Mouse (Mus musculus) adrenal gland, postnatal 10 days (tissue): ENCODE results near the gene Gys1. TPM values are rescaled to one million over a fixed set of nuclear protein-coding genes. Genes with fewer than 3 reads are reported as not detected.

Source experiments
- DNase-seq: peaks from one replicate; pipeline ENCODE4 v3.0.0; 2021; ENCODE audit warnings: mixed read lengths
- total RNA-seq, 2 experiments: library from RNA; stranded (reverse); gene quantifications; 2 replicates each; pipeline ENCODE4 v1.2.3; 2021

Gene Gys1
- total RNA-seq, 2 experiments from 2014 or later: 66.7 to 92.5 TPM

DNA sequence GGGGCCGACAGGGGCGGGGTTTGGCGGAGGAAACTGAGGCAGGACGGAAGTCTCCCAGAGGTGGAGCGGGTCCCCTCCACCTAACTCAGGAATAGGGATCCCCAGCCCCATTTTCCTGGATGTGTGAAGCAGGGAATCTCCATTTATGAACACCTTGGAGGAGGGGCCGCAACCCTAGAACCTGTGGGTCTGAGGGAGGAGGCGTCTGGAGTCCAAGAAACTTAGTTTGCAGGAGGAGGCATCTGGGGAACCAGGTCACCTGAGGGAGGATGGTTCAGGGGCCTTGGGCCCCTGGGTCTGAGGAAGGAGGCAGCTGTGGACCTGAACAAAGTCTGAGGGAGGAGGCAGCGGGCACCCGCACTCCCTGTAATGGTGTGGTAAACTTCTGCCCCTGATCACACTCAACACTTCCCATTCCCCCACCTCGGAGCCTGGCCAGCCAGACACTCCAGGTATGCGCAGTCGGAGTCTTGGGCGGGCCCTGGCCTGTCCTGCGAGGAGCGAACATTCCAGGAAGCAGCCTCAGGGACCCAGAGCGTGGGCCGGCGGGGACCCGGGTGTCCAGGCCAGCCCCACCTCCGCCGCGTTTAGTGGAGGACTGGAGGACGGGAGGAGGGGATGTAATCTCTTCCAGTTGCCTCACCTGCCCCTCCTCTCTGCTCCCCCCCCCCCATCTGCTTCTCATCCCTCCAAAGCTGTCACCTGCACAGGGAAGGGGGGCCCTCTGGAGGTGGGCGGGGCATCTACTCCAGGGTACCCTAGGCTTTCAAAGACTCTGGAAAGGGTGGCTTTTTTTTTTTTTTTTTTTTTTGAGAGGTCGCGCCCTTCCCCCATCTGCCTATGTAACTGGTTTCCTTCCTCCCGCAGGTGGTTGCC is 20.5 kb upstream of the Gys1 start:
- no peak for DNase-seq

DNA sequence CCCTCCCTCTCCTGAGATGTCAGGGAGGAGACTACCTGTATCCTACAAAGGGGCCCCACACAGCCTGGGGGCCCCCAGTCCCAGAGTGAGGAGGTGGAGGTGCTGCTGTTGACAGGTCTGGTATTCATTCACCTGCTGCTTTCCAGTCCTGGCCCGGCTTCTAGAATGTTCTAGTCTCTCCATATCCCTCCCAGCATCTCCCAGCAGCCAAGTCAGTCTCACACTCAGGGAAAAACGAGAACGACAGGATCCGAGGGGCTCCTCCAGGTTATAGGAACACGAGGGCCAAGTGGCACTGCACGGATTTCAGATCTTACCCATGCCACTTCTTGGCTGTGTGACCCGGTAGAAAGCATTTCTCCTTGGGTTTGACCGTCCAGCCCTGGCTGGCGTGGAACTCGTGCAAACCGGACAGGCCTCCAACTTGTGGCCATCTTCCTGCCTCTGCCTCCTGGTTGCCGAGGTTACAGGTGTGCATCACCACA is 19.9 kb upstream of the Gys1 start:
- DNase-seq: no peak

DNA sequence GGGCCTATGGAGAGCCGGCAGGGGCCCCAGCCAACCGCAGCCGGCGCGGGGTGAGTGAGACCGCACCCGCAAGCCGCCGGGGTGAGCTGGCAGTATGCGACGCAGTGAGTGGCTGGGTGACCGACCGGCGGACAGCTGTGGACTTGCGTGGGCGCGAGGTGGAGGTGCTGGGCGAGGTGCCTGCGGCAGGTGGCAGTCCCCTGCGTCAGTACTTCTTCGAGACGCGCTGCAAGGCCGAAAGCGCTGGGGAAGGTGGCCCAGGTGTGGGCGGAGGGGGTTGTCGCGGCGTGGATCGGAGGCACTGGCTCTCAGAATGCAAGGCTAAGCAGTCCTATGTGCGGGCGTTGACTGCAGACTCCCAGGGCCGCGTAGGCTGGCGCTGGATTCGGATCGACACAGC is 19.0 kb upstream of the Gys1 start:
- no peak for DNase-seq

DNA sequence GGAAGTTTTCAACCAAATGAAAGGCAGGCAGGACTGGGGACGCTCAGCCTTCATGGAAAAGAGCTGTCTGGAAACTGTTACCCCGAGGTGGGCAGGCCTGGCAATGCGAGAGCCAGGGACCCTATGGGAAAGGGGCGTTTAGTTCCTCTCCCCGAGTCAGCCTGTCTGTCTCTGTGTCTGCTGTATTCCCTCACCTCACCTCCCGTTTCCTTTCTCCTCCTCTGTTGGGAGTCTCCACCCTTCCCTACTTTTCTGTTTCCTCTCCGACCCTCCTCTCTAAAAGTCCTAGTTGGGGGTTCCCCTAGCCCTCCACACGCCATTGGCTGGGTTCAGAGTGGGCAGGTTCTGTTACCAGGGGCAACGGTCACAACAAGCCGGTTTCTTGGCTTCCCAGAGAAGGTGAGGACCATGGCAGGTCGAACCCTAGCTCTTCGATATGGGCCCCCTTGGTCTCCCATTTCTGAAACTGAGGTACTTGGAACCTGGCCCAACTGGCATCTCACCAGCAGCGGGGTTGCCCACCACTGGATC is 16.6 kb upstream of the Gys1 start:
- DNase-seq: no peak

DNA sequence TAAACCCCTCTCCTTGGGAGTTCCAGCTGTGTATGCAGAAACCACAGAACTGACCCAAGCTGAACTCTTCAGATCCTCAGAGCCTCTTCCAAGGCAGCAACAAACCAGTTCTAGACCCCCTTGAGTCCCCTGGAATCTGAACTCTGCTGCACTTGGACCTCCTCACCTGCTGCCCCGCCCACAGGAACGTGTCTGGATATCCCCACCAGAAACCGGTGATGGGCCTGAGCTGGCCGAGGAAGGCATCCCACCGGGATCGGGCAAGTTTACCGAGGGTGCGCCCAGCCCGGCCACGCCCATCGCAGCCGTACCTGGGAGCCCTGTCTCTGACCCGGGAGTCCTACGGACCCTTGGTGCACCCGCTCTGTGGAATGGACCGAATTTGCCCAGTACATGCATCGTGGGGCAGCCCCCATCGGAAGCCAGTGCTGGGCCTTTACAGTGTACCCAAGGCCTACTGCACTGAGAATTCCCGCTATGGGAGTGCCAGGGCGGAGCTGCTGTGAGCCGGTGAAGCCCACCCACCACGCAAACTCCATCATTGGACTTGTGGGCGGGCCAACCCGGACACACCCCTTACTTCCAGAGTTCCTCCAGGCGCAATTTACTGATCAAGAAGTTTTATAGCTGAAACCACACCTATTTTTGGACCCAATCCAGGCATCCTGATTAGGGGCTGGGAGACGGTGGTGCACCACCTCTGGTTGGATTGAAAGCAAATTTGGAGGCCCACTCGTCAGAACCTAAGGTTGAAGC is 14.6 kb upstream of the Gys1 start:
- no peak for DNase-seq

DNA sequence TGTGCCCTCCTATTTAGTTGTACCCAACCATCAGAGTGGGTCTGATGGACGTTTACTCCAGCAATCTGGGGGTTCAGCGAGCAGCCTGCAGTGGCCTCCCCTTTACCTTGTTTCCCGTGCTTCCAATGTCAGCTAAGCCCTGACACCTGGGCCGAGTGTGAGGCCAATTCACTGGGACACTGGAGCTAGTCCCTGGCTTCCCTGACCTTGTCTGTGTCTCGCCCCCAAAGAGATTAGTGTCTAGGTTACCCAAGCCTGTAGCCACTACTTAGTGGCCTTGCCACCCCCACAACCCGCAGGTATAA is 14.1 kb upstream of the Gys1 start, which contains the start of gene Lhb:
TSS of gene Lhb (plus strand) at position 206 of the 305 bp plus-strand sequence.
- DNase-seq: no peak

DNA sequence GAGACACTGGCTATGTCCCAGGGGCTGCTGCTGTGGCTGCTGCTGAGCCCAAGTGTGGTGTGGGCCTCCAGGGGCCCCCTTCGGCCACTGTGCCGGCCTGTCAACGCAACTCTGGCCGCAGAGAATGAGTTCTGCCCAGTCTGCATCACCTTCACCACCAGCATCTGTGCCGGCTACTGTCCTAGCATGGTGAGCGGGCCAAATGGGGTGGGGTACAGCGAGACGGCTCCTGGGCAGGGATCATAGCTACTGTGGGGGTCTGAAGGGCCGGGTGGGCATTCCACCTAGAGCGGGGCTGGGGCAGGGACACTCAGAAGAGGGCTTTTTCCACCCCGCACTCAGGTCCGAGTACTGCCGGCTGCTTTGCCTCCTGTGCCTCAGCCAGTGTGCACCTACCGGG is 13.4 kb upstream of the Gys1 start:
- no peak for DNase-seq

DNA sequence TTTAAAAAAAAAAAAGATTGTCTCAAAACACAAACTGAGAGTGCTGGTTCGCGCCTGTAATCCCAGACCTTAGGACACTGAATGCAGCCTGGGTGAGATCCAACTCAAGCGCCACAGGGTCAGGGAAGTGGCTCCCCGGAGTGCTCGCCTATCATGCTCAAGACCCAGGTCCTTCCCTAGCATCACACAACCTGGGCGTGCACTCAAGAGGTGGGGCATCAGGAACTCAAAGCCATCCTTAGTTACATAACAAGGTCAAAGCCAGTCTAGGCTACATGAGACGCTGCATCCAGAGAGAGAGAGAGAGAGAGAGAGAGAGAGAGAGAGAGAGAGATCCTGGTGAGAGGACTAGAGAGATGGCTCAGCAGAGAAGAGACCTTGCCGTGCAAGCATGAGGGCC is 8.1 kb upstream of the Gys1 start:
- DNase-seq: no peak

DNA sequence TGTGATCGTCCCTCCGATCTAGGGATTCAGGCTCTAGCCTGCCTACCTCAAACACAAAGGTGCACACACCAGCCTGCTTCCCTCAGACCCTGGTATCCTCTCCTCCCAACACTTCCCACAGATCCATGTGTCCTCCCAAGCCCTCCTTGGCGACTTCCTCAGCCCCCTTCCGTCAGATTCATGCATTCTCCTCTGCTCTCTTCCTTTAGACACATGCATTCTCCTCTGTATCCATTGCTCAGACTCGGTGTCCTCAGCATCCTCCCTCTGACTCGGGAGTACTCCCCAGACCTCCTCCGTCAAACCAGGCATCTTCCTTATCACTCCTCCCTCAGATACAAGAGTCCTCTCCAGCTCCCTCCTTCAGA is 825 bp upstream of the Gys1 start:
- no peak for DNase-seq

DNA sequence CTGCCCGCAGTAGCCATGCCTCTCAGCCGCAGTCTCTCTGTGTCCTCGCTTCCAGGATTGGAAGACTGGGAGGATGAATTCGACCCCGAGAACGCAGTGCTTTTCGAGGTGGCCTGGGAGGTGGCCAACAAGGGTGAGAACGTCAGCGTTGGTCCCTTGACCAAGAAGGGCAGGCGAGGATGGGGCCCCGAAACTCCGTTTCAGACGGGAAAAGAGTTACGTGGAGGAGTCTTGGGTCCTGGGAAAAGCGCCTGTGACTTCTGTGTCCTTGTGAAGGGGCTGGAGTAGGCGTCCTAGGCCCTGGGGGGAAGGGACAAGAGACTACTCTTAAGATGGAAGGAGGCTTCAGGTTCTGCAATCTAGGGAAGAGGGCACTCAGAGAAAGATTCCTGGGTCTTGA is 394 bp downstream of the Gys1 start:
- DNase-seq: no peak

DNA sequence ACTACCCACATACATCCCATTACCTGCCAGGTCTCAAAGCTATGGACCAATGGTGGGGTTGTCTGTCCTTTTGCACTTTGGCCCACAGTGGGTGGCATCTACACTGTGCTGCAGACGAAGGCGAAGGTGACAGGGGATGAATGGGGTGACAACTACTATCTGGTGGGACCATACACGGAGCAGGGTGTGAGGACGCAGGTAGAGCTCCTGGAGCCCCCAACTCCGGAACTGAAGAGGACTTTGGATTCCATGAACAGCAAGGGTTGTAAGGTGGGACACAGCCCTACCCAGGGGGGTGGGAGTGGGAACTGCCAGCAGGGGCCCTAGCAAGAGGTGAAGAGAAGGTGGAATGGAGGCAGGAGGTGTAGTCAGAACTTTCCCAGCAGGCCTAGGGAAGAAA is 1.8 kb downstream of the Gys1 start:
- no peak for DNase-seq

DNA sequence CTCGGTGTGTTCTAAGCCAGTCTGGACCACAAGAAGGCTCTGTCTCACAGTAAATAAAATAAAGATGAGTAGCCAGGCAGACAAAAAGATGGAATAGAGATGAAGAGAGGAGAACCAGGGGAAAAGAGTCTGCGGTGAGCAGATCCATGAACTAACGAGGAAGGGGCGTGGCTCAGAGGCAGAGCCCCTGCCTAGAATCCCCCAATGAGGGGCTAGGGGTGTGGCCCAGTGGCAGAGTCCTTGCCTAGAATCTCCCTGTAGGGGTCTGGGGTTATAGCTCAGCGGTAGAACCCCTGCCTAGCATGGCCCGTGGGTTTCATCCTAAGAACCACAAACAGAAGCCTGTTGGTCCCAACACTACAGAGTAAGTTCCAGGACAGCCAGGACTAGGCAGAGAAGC is 2.4 kb downstream of the Gys1 start:
- DNase-seq: no peak

DNA sequence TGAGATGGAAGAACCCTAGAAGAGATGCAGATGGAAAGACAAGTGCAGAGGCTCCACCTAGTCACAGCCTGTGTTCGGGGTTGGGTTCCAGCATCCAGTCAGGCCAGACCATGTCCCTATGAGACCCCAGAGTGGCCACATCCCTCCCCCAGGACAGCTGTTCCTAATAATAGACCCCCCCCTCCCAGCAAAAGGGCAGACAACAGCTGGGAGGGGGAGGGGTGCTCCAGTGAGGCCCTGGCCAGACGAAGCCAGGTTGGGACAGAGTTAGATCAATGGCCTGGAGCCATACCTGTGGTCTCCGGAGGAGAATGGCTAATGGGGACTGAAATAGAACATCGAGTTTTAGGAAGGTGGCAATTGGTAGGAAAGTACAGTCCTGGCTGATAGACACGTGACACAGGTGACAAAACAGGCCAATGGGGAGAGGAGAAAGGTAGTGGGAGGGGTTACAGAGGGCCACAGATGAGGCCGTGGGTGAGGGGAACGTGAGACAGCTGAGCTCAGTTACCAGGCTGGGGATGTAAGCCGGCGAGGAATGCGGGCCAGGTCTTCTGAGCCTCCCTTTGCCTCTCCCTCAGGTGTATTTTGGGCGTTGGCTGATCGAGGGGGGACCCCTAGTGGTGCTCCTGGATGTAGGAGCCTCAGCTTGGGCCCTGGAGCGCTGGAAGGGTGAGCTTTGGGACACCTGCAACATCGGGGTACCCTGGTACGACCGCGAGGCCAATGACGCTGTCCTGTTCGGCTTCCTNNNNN is 3.1 kb downstream of the Gys1 start, which contains the start of gene Ruvbl2:
TSS of gene Ruvbl2 (minus strand) at position 576 of the 756 bp plus-strand sequence.
- no peak for DNase-seq

DNA sequence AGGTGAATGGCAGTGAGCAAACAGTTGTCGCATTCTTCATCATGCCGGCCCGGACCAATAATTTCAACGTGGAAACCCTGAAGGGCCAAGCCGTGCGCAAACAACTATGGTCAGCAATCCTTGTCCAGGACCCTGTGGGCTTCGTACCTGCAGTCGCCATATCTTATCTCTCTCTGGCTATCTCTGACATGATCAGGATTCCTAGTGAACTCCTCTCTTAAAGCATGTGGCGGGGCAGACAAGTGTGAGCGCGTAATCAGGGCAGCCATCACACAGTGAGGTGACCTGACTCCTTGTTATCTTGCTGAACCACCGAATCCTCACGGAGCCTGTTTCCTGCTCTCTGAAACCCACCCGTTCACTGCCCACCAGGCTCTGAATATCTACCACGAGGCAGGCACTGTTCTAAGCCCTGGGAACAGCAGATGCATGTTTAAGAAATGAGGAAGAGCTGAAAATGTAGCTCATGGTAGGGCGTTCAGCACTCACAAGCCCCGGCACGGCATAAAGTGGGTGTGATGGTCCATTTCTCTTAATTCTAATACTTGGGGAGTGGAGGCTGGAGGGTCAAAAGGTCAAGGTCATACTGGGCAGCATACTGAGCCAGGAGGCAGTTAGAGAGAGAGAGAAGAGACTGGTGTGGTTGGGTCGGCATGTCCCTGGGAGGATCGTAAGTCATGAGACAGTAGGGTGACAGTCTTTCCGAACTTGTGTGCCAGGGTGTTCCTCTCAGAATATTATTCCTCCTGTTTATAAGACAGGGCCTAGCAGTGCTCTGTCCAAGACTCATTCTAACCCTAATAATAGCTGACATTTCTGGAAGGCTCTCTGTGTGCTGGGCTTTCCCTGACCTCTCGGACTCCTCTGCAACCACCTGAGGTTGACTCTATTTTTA is 9.1 kb downstream of the Gys1 start:
- DNase-seq: no peak

DNA sequence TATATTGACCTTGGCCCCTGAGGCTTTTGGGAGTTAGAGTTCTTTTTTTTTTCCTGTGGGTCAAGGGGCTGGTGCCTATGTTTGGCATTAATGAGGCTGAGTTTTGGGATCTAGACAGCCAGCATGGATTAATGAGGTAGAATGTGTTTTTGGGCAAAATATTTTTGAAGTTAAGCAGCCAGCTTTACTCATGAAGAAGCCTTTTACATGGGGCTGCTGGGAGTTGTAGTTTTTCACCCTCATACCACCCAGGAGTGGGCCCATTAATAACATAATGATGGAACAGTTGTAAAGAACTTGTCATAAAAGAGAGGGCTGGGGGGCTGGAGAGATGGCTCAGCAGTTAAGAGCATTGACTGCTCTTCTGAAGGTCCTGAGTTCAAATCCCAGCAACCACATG is 11.9 kb downstream of the Gys1 start:
- no peak for DNase-seq

DNA sequence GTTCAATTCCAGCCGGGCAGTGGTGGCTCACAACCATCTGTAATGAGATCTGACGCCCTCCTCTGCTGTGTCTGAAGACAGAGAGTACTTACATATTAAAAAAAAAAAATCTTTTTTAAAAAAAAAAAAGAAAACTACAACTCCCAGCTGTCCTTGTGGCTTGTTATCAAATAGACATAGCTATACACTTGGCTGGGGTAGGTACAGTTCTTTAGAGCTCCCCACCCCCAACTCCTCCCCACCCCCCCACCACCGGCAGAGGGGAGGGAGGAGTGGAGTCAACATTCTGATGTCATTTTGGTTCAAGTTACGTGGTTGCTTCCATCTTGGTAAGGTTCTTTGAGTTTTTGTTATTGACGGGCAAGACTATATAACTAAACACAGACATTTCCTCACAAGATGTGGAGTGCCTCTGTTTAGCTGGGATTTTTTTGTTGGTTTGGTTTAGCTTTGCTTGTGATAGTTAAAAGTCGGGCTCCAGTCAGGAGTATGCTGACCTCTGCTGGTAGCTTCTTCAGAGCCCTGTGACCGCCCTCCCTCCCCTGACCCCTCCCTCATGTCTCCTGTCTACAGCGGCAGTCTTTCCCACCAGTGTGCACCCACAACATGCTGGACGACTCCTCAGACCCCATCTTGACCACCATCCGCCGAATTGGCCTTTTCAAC is 12.8 kb downstream of the Gys1 start:
- peak; percentile 66 for DNase-seq

DNA sequence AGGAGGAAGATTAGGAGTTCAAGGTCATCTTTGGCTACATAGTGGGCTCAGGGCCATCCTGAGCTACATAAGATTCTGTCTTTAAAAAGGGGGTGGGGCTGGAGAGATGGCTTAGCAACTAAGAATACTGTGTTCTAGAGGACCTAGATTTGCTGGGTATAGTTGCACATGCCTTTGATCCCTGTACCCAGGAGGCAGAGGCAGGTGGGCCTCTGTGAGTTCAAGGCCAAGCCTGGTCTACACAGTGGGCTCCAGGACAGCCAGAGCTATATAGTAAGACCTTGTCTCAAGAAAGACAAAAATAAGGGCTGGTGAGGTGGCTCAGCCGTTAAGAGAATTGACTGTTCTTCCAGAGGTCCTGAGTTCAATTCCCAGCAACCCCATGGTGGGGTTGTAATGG is 15.3 kb downstream of the Gys1 start:
- DNase-seq: no peak

DNA sequence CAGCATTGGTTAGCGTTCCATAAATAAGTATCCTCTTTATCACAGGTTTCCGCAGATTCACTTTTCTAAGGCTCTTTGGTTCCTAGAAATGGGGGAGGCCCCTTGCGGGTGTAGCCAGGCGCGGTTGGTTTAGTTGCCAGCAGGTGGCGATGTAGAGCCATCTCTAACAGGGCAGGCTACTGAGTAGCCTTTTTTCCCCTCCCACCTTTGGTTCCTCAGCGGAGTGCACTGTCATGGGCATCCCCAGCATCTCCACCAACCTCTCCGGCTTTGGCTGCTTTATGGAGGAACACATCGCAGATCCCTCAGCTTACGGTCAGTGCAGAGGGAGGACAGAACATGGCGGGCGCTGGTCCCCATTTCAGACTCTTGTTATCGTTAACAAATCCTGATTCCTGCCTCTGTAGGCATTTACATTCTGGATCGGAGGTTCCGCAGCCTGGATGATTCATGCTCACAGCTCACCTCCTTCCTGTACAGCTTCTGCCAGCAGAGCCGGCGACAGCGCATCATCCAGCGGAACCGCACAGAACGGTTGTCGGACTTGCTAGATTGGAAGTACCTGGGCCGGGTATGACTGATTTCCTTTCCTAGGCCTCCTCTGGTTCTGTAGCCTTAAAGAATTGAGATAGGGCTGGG is 16.8 kb downstream of the Gys1 start:
- DNase-seq: peak; percentile 87

DNA sequence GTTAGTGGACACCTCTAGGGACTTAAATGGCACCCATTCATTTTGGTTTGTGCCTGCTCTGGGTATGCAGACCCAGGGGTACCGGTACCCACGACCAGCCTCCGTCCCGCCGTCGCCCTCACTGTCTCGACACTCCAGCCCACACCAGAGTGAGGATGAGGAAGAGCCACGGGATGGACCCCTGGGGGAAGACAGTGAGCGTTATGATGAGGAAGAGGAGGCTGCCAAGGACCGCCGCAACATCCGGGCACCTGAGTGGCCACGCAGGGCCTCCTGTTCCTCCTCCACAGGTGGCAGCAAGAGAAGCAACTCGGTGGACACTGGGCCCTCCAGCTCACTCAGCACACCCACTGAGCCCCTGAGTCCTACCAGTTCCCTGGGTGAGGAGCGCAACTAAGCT is 20.3 kb downstream of the Gys1 start:
- DNase-seq: no peak

DNA sequence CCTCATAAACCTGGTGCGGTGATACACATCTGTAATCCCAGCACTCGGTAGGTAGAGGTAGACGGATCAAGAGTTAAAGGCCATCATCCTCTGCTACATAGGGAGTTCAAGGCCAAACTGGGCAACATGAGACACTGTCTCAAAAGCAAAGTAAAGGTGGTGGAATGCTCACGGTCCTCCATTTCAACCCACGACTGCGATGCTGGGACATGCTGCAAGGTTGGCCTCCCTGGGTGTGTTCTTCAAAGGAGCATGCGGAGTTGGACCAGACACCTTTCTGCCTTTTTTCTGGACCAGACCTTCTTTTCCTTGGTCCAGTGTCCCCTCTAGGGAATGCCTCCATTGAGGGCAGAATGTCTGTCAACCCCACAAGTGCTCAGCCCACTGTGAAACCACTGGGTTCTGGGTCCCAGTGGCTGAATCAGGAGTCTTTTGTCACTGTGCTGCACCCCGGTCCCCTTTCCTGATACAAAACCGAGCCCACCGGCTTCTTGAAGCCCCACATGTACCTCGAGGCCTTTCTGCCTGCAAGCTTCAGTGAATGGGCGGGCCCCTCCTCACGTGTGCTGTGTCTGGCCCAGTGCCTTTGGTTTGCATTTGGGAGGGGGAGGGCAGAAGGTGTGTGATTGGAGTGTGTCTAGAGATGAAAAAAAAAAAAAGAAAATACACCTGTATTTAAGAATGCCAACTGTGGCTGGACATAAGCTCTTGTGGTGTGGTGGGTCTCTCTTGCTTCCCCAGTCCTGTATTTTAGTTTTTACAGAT is 21.5 kb downstream of the Gys1 start:
- DNase-seq: peak; percentile 19
